Mouse (Mus musculus) small intestine, adult 2 months (tissue): ENCODE results near the gene Cntn2. TPM values are rescaled to one million over a fixed set of nuclear protein-coding genes. Genes with fewer than 3 reads are reported as not detected.

Source experiments
- H3K27ac ChIP-seq: fragments of 200-500 bp; 2 replicates; pipeline ENCODE4 v1.5.1; 2012; ENCODE audit warnings: low read depth, low read length, control low read depth, inconsistent platforms; ENCODE audit not compliant: insufficient read depth
- H3K27me3 ChIP-seq: fragments of 200-500 bp; 2 replicates; pipeline ENCODE4 v1.6.1; 2012; ENCODE audit warnings: mild to moderate bottlenecking, moderate library complexity, low read length, inconsistent platforms; ENCODE audit not compliant: control insufficient read depth, insufficient read depth
- H3K36me3 ChIP-seq: fragments of 200-500 bp; 2 replicates; pipeline ENCODE4 v1.6.1; 2012; ENCODE audit warnings: mild to moderate bottlenecking, low read length, control low read depth, inconsistent platforms; ENCODE audit not compliant: control insufficient read depth, insufficient read depth
- H3K4me1 ChIP-seq: fragments of 200-500 bp; 2 replicates; pipeline ENCODE4 v1.6.1; 2012; ENCODE audit warnings: low read length, inconsistent platforms, mixed read lengths; ENCODE audit not compliant: control insufficient read depth, insufficient read depth, insufficient read length
- H3K4me3 ChIP-seq: fragments of 200-500 bp; 2 replicates; pipeline ENCODE4 v1.5.1; 2012; ENCODE audit warnings: low read depth, mild to moderate bottlenecking, control low read depth, inconsistent platforms, low read length, moderate library complexity
- CTCF ChIP-seq: fragments of 200-500 bp; IDR thresholded peaks from 2 replicates; pipeline ENCODE4 v1.5.1; 2012; ENCODE audit warnings: low read depth, mild to moderate bottlenecking, control low read depth, inconsistent platforms, low read length, moderate library complexity, mixed read lengths; ENCODE audit not compliant: insufficient replicate concordance, insufficient read length; ENCODE audit errors: extremely low read depth
- POLR2A ChIP-seq: fragments of 200-500 bp; IDR thresholded peaks from 2 replicates; pipeline ENCODE4 v1.6.1; 2012; ENCODE audit warnings: low read depth, mild to moderate bottlenecking, control low read depth, inconsistent platforms, low read length, moderate library complexity
- WGBS: fragments of 180-500 bp; shearing (Covaris S2); methylation state at CpG from one replicate; pipeline ENCODE4 v1.1.7; 2018; 5-methylcytosine and 5-hydroxymethylcytosine counted together
- polyA plus RNA-seq: library from polyadenylated mRNA; depleted of rRNA; stranded (reverse); fragments of >200 nt; gene quantifications from 2 replicates; pipeline ENCODE4 v1.2.3, GENCODE M21; 2012

The Cntn2 gene
- polyA plus RNA-seq, 1 experiment: 0.13 TPM

DNA sequence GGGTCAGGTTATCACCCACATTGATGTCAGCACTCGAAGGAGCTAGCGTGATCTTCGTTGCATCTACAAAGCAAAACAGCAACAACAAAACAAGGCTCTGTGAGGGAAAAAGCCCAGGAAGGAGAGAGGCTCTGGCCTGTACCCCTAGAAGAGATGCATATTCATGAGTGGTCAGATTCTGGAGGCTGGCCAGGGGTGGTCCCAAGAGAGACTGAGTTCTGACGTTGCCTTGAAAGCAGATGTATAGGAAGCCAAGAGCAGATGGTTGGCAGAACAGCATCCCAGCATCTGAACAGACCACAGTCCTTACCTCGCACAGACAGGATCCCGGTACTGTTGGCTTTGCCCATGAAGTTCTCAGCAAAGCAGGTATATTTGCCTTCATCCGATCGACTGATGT is 20.0 kb downstream of the Cntn2 start:
- WGBS: 71% methylated on average over 8 of the region's 8 CpGs
- Histone ChIP-seq H3K4me3 (no peak overlapping the region), H3K27ac (no peak overlapping the region), H3K36me3 (no peaks in the 10 kb centered on the region), H3K4me1 (no peaks in the 10 kb centered on the region), H3K27me3 (no peaks in the 10 kb centered on the region)
- no peak for TF ChIP-seq CTCF
- TF ChIP-seq POLR2A: no peak

DNA sequence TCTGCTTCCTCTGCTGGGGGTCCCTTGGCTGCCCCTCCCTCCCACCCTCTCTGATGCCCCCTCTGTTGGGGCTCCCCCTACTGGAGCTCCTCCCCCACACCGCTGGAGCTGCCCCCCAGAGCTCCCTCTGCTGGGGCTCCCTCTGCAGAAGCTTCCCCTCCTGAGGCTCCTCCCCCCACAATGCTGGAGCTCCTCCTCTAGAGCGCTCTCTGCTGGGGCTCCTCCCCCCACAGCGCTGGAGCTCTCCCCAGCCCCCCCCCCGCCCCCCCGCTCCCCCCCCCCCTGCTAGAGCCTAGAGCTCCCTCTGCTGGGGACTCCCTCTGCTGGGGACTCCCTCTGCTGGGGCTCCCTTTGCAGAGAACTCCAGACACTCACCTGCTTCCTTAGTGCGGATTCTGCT is 22.3 kb downstream of the Cntn2 start:
- no peak overlapping the region for H3K4me3 ChIP-seq
- 26% methylated on average over 3 of the region's 6 CpGs for WGBS
- H3K36me3 ChIP-seq: no peaks in the 10 kb centered on the region
- no peaks in the 10 kb centered on the region for H3K27me3 ChIP-seq
- H3K4me1 ChIP-seq: no peaks in the 10 kb centered on the region
- no peak overlapping the region for H3K27ac ChIP-seq
- TF ChIP-seq CTCF: peak; percentile 35; the same call in 1 of the 2 replicates
- no peak for TF ChIP-seq POLR2A

DNA sequence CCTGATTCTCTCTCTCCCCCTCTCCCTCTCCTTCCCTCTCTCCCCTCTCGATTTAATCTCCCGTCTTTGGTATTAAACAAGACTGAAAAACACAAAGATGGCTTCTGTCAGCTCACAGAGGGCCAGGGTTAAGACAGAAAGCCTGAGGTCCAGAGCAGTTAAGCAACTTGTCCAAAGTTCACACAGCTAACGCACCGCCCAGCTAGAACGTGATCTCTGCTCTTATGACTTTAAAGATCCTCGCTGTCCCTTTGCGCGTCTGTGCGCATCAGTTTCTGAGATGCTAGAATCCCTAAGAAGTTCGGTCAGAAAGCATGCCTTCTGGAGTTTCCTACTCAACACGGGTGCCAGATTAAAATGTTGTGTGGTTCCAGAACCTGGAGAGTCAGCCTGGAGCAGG is 23.3 kb downstream of the Cntn2 start:
- H3K4me1 ChIP-seq: no peaks in the 10 kb centered on the region
- H3K27me3 ChIP-seq: no peaks in the 10 kb centered on the region
- no peaks in the 10 kb centered on the region for H3K36me3 ChIP-seq
- no peak overlapping the region for H3K27ac ChIP-seq
- WGBS: 43% methylated on average over 11 of the region's 11 CpGs
- TF ChIP-seq CTCF (no peak), POLR2A (no peak)
- H3K4me3 ChIP-seq: no peak overlapping the region

DNA sequence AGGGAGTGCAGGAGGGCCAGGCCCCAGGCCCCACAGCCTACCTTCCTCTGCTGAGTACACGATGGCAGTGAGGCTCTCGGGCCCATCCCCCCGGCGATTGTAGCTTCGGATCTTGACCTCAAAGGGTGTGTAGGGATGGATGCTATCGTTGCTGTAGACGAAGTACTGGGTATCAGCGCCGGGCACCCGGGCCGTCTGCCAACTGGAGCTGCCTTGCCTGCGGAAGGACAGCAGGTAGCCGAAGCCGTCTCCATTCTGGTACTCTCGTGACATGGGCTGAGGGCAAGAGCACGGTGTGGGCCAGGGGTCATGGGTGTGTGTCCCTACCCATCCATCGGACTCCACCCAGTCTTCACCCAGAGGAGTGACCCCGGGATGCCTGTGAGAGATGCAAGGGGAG is 24.4 kb downstream of the Cntn2 start:
- Histone ChIP-seq H3K27ac (no peak overlapping the region), H3K4me3 (no peak overlapping the region), H3K4me1 (no peaks in the 10 kb centered on the region), H3K27me3 (no peaks in the 10 kb centered on the region), H3K36me3 (no peaks in the 10 kb centered on the region)
- WGBS: 78% methylated on average over 18 of the region's 18 CpGs
- no peak for TF ChIP-seq POLR2A
- TF ChIP-seq CTCF: no peak

DNA sequence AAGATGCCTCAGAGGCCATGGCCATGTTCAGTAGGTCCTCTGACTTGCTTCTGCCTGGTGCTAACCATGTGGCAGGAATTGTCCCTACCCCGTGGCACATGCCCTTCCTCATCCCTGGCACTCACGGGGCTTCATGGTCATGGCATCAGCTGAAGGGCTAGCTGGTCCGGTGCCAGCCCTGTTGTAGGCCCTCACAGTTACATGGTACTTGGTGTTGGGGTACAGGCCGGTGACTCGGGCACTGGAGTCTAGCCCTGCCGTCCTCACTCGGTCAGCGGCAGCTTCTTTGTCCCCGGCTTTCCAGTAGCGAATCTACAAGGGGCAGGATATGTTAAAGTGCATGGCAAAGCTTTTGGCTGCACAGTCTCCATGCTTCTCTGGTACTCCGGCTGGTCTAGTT is 26.3 kb downstream of the Cntn2 start:
- H3K36me3 ChIP-seq: no peaks in the 10 kb centered on the region
- TF ChIP-seq POLR2A (no peak), CTCF (no peak)
- no peaks in the 10 kb centered on the region for H3K27me3 ChIP-seq
- H3K4me1 ChIP-seq: no peaks in the 10 kb centered on the region
- H3K4me3 ChIP-seq: no peak overlapping the region
- no peak overlapping the region for H3K27ac ChIP-seq
- 85% methylated on average over 11 of the region's 11 CpGs for WGBS

DNA sequence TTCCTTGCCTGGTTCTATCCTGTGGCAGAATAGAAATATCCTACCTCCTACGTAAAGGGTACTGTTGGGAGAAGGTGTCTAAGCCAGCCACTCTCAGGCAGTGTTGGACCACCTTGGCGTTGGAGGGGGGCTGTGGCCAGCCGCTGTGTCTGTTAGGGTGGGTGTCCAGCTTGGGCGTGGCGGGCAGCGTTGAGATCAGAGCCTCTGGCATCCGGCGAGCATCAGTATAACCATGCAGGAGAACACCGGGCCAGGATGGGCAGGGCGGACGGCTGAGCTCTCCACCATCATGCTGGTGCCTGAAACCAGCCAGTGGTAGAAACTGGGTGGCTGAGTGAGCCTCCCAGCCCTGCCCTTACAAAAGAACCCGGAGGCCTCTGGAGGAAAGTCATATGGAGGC is 27.7 kb downstream of the Cntn2 start:
- no peak for TF ChIP-seq CTCF
- no peak for TF ChIP-seq POLR2A
- H3K27me3 ChIP-seq: no peaks in the 10 kb centered on the region
- no peak overlapping the region for H3K4me3 ChIP-seq
- H3K4me1 ChIP-seq: no peaks in the 10 kb centered on the region
- no peaks in the 10 kb centered on the region for H3K36me3 ChIP-seq
- no peak overlapping the region for H3K27ac ChIP-seq
- WGBS: 83% methylated on average over 12 of the region's 12 CpGs

DNA sequence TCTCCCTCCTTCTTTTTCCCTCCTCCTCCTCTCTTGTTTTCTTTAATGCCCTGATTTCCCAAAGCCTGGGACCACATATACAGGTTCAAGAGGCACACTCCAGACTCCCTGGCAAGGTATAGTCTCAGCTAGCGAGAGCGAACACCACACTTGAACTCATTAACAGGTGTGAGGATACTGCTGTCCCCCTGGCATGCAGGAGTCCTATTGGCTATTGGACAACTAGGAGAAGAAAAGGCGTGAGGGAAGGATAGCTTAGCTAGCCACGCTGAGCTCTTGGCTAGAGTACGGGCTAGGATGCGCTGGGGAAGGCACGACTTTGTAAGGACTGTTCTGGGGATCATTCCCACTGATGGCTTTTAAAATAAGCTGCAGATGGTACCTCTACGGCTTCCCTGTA is 30.9 kb downstream of the Cntn2 start:
- Histone ChIP-seq H3K36me3 (peaks cover 8% of the 10 kb centered on the region), H3K4me1 (no peaks in the 10 kb centered on the region), H3K27ac (no peak overlapping the region), H3K4me3 (no peak overlapping the region), H3K27me3 (no peaks in the 10 kb centered on the region)
- TF ChIP-seq POLR2A (no peak), CTCF (no peak)
- WGBS: 76% methylated on average over 8 of the region's 8 CpGs

DNA sequence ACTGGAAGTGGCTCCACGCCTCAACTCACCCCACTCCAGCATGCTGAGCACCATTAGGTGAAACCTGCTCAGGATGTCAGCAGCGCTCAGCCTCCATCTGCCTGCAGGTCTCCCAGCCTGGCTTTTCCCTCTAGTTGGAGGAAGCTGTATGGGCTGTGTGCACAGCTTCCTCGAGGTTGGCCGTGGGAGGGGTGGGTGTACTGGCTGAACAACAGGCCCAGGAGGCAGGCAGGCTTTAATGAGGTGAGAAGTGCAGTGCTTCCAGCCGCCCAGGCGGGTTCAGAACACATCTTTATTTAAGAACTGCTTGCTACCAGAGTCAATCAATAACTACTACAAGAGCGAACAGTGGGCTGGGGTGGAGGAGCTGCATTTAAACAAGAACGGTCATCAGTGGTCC is 31.5 kb downstream of the Cntn2 start:
- no peak for TF ChIP-seq POLR2A
- TF ChIP-seq CTCF: no peak

More for the DNA sequence above, 31.5 kb downstream of the Cntn2 start:
- no peak overlapping the region for H3K27ac ChIP-seq
- H3K4me3 ChIP-seq: no peak overlapping the region
- peaks cover 14% of the 10 kb centered on the region for H3K36me3 ChIP-seq
- H3K27me3 ChIP-seq: no peaks in the 10 kb centered on the region
- H3K4me1 ChIP-seq: no peaks in the 10 kb centered on the region
- WGBS: 30% methylated on average over 8 of the region's 8 CpGs
